Mouse (Mus musculus) limb, embryonic 14.5 days (tissue): Measurements from ENCODE around the gene Fgfr4. TPM values are rescaled to one million over a fixed set of nuclear protein-coding genes. Genes with fewer than 3 reads are reported as not detected.

Experiments
- ATAC-seq: fragments of 200-750 bp; cut with Nextera tagmentation; 2 replicates; pipeline ENCODE4 v1.8.0; 2017; ENCODE audit warnings: low read depth, moderate number of reproducible peaks, moderate TSS enrichment; ENCODE audit not compliant: low FRiP score
- DNase-seq: peaks from one replicate; pipeline ENCODE4 v3.0.0-alpha.2; 2015; ENCODE audit warnings: low spot score
- H3K27ac ChIP-seq: fragments of 300-500 bp; sonication (generic); replicated peaks from 2 replicates; pipeline ENCODE4 v1.5.1; 2014; ENCODE audit warnings: low read depth, mild to moderate bottlenecking, low read length, moderate library complexity, mixed read lengths
- H3K27me3 ChIP-seq: fragments of 300-500 bp; sonication (generic); 2 replicates; pipeline ENCODE4 v1.6.1; 2014; ENCODE audit warnings: low read length, mixed read lengths; ENCODE audit not compliant: control insufficient read depth, insufficient read depth
- H3K36me3 ChIP-seq: fragments of 300-500 bp; sonication (generic); 2 replicates; pipeline ENCODE4 v1.6.1; 2014; ENCODE audit warnings: mild to moderate bottlenecking, low read length, moderate library complexity, mixed read lengths; ENCODE audit not compliant: control insufficient read depth, insufficient read depth
- H3K4me1 ChIP-seq: fragments of 300-500 bp; sonication (generic); 2 replicates; pipeline ENCODE4 v1.6.1; 2014; ENCODE audit warnings: antibody characterized with exemption, low read length, mixed read lengths; ENCODE audit not compliant: control insufficient read depth, insufficient read depth
- H3K4me2 ChIP-seq: fragments of 300-500 bp; sonication (generic); replicated peaks from 2 replicates; pipeline ENCODE4 v1.6.1; 2014; ENCODE audit warnings: low read depth, mild to moderate bottlenecking, low read length, moderate library complexity; ENCODE audit not compliant: severe bottlenecking
- H3K4me3 ChIP-seq: fragments of 300-500 bp; sonication (generic); replicated peaks from 2 replicates; pipeline ENCODE4 v1.5.1; 2014; ENCODE audit warnings: low read length
- H3K9ac ChIP-seq: fragments of 300-500 bp; sonication (generic); 2 replicates; pipeline ENCODE4 v1.6.1; 2014; ENCODE audit warnings: mild to moderate bottlenecking, low read depth, low read length, moderate library complexity; ENCODE audit not compliant: severe bottlenecking
- H3K9me3 ChIP-seq: fragments of 300-500 bp; sonication (generic); 2 replicates; pipeline ENCODE4 v1.6.1; 2016; ENCODE audit warnings: low read length; ENCODE audit not compliant: control insufficient read depth
- POLR2A ChIP-seq: fragments of 200-500 bp; IDR thresholded peaks from 2 replicates; pipeline ENCODE4 v1.8.0; 2012; ENCODE audit warnings: inconsistent platforms, mild to moderate bottlenecking, moderate library complexity, borderline replicate concordance; ENCODE audit not compliant: insufficient read depth, insufficient read length; ENCODE audit errors: extremely low read depth
- WGBS: fragments of 180-500 bp; shearing (Covaris S2); extraction: QIAGEN DNeasy Blood & Tissue Kit; methylation state at CpG from one replicate; pipeline ENCODE4 v1.1.7; 2014; 5-methylcytosine and 5-hydroxymethylcytosine counted together
- polyA plus RNA-seq, 2 experiments: library from polyadenylated mRNA; depleted of rRNA in 1 of 2; stranded (reverse) in 1 of 2; unstranded in 1 of 2; fragments of >200 nt; fragmentation: Nextera tagmentation in 1 of 2; extraction: Ambion mirVana in 1 of 2; gene quantifications; 2 replicates each; pipeline versions ENCODE4 v1.2.1 to v1.2.3; 2012 to 2014

The Fgfr4 gene
- polyA plus RNA-seq, 2 experiments, result 12.1 to 38.9 TPM

- no peak for ATAC-seq
- Histone ChIP-seq H3K27me3 (no peaks in the 10 kb centered on the region), H3K27ac (no peak overlapping the region), H3K4me3 (no peak overlapping the region), H3K36me3 (no peaks in the 10 kb centered on the region), H3K4me2 (no peak overlapping the region), H3K9me3 (no peaks in the 10 kb centered on the region), H3K4me1 (peaks cover 13% of the 10 kb centered on the region), H3K9ac (no peak overlapping the region)
- no peak for TF ChIP-seq POLR2A
- DNase-seq, result no peak
- WGBS, result 75% methylated on average over 11 of the region's 11 CpGs
Observed at GRCm38 (mm10) chr13:55167798-55168197, 15.4 kb downstream of the Fgfr4 start.

- 94% methylated on average over 5 of the region's 5 CpGs for WGBS
- H3K4me1 ChIP-seq, result peaks cover 13% of the 10 kb centered on the region
- no peaks in the 10 kb centered on the region for H3K36me3 ChIP-seq
- DNase-seq, result no peak
- H3K9me3 ChIP-seq, result no peaks in the 10 kb centered on the region
- H3K4me3 ChIP-seq, result no peak overlapping the region
- 0 out of 2 replicates have a peak overlapping the region, but pooled peaks have one; percentile 1 for H3K27ac ChIP-seq
- no peak overlapping the region for H3K9ac ChIP-seq
- no peak for ATAC-seq
- TF ChIP-seq POLR2A, result no peak
- H3K27me3 ChIP-seq, result no peaks in the 10 kb centered on the region
- H3K4me2 ChIP-seq, result no peak overlapping the region
Observed at GRCm38 (mm10) chr13:55168255-55168654, 15.8 kb downstream of the Fgfr4 start.

GRCm38 (mm10) chr13:55168958-55169369 lies 16.5 kb downstream of the Fgfr4 start:
- Histone ChIP-seq H3K9me3 (no peaks in the 10 kb centered on the region), H3K4me3 (no peak overlapping the region), H3K4me1 (peaks cover 13% of the 10 kb centered on the region), H3K9ac (0 out of 2 replicates have a peak overlapping the region, but pooled peaks have one; percentile 5), H3K4me2 (no peak overlapping the region), H3K27me3 (no peaks in the 10 kb centered on the region), H3K27ac (0 out of 2 replicates have a peak overlapping the region, but pooled peaks have one; percentile 1), H3K36me3 (no peaks in the 10 kb centered on the region)
- TF ChIP-seq POLR2A, result no peak
- ATAC-seq (peak; percentile 82), DNase-seq (peak; percentile 55)
- WGBS, result 47% methylated on average over 13 of the region's 13 CpGs

GRCm38 (mm10) chr13:55171517-55172335 lies 19.3 kb downstream of the Fgfr4 start:
- H3K9ac ChIP-seq, result peak overlapping the region; percentile 34; the same call in 1 of the 2 replicates
- no peaks in the 10 kb centered on the region for H3K27me3 ChIP-seq
- no peaks in the 10 kb centered on the region for H3K36me3 ChIP-seq
- H3K4me3 ChIP-seq, result peak overlapping the region; percentile 8; the same call in 1 of the 2 replicates
- H3K9me3 ChIP-seq, result no peaks in the 10 kb centered on the region
- DNase-seq (peak; percentile 79), ATAC-seq (peak; percentile 81)
- no peak for TF ChIP-seq POLR2A
- 14% methylated on average over 26 of the region's 26 CpGs for WGBS
- H3K4me2 ChIP-seq, result peak overlapping the region; percentile 32
- peak overlapping the region; percentile 55; the same call in 1 of the 2 replicates for H3K27ac ChIP-seq
- H3K4me1 ChIP-seq, result peaks cover 13% of the 10 kb centered on the region

- no peak for TF ChIP-seq POLR2A
- H3K27ac ChIP-seq, result 0 out of 2 replicates have a peak overlapping the region, but pooled peaks have one; percentile 48
- H3K9ac ChIP-seq, result no peak overlapping the region
- no peaks in the 10 kb centered on the region for H3K27me3 ChIP-seq
- ATAC-seq (no peak), DNase-seq (no peak)
- H3K4me2 ChIP-seq, result no peak overlapping the region; the same call in 1 of the 2 replicates
- H3K9me3 ChIP-seq, result no peaks in the 10 kb centered on the region
- no peak overlapping the region for H3K4me3 ChIP-seq
- WGBS, result 43% methylated on average over 7 of the region's 7 CpGs
- H3K36me3 ChIP-seq, result no peaks in the 10 kb centered on the region
- peaks cover 13% of the 10 kb centered on the region for H3K4me1 ChIP-seq
Observed at GRCm38 (mm10) chr13:55172336-55172770, 19.9 kb downstream of the Fgfr4 start.
